Mouse (Mus musculus): ENCODE data around the gene Tecr.

- TF ChIP-seq GATA1 (IDR thresholded peaks at IDR 0.05; ENCODE audit: borderline replicate concordance, low read length) = no peak
- no peak for TF ChIP-seq FLI1 (IDR thresholded peaks at IDR 0.05; ENCODE audit: low read length)
Measured at GRCm38 (mm10) chr8:83580826-83581225, 26.9 kb downstream of the Tecr start.
